Mouse (Mus musculus) liver, embryonic 14.5 days (tissue): Measurements from ENCODE around the gene Sgk1.

Experiments
- CTCF ChIP-seq: IDR thresholded peaks from 2 replicates; pipeline ENCODE4 v1.5.1; 2016; ENCODE audit warnings: antibody characterized with exemption, low read depth, control low read depth
- EP300 ChIP-seq: IDR thresholded peaks from 2 replicates; pipeline ENCODE4 v1.6.1; 2016; ENCODE audit warnings: antibody characterized with exemption, low read depth

DNA sequence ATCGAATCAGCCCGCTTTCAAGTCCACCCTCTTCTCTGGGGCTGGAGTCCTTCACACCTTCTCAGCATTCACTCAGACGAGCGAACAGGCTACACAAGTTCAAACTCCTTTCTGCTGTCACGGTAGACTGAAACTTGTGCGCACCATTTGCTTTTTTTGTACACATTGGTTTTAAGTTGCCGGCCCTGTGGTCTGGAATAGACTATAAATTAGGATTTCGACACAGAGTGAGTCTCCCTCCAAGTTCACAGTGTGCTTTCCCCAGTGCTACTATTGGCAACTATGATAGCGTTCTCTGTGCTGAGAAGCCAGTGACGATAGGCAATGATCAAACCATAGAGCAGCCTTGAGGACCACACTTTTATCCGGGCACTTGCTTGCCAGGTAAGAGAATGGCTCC lies 91.7 kb downstream of the Sgk1 start:
- TF ChIP-seq EP300 (no peak), CTCF (no peak)
